Mouse (Mus musculus): ENCODE results near the gene Sept12. TPM values are rescaled to one million over a fixed set of nuclear protein-coding genes. Genes with fewer than 3 reads are reported as not detected.

The Sept12 gene
- not detected in 2 replicates for polyA plus RNA-seq (2012; rRNA removed)

DNA sequence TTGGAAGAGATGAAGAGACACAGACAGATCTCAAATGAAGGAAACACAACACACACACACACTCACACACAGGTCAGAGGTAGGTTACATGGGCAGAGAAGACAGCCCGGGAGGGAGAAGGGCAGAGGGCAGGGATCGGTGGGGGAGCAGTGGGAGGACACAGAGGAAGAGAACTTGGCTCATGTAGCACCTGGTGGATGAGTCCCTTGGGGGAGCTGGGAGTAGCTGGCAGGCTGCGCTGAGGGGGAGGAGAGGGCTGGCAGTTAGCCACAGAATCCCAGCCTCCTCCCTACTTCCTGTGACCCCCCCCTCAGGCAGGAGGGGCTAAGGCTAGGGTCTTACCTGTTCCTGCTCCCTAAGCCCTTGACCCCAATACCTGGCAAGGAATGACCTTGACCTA, at the start of gene Sept12:
Gene Sept12 (minus strand): TSS at position 300 of the 400 bp plus-strand sequence.
- DNase-seq (ENCODE audit: low read depth in 1 of 2, low spot score in 2 of 2) = no peak
- Histone ChIP-seq H3K27me3 (ENCODE audit: control insufficient read depth, insufficient read depth, low read length) (no peaks in the 10 kb centered on the region), H3K36me3 (ENCODE audit: control insufficient read depth, insufficient read depth, low read length) (no peaks in the 10 kb centered on the region), H3K27ac (ENCODE audit: insufficient read depth, low read length) (no peak within 1 kb of the TSS), H3K4me3 (ENCODE audit: extremely low read depth, insufficient read depth, insufficient read length) (no peak within 1 kb of the TSS), H3K4me1 (ENCODE audit: control insufficient read depth, insufficient read depth, insufficient read length) (no peaks in the 10 kb centered on the region)
- TF ChIP-seq POLR2A (IDR thresholded peaks at IDR 0.05; ENCODE audit: low read depth, low read length) (no peak), CTCF (IDR thresholded peaks at IDR 0.05; ENCODE audit: extremely low read depth, insufficient read depth, insufficient read length, insufficient replicate concordance) (no peak)
- WGBS = 21% methylated on average over 3 of the region's 3 CpGs

DNA sequence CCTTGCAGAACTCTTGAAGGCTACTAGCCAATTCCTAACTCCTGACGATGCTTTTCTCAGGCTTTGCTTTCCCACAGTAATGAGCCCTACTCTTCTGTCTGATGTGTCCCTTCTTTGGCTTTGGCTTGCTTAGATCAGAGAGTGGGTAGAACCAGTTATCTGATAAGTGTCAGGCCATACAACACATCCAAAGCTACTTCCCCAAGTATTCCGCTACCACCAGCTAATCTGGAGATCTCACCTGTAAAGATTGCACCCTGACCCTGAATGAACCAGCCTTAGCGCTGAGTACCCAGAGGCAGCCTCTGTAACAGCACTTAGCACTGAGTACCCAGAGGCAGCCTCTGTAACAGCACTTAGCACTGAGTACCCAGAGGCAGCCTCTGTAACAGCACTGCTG, 47.7 kb upstream of the Sept12 start:
- Histone ChIP-seq H3K27ac (ENCODE audit: insufficient read depth, low read length) (no peak overlapping the region), H3K27me3 (ENCODE audit: control insufficient read depth, insufficient read depth, low read length) (no peaks in the 10 kb centered on the region), H3K4me3 (ENCODE audit: extremely low read depth, insufficient read depth, insufficient read length) (no peak overlapping the region), H3K36me3 (ENCODE audit: control insufficient read depth, insufficient read depth, low read length) (peaks cover 31% of the 10 kb centered on the region), H3K4me1 (ENCODE audit: control insufficient read depth, insufficient read depth, insufficient read length) (peaks cover 3% of the 10 kb centered on the region; the same call in 1 of the 2 replicates)
- DNase-seq (ENCODE audit: low read depth in 1 of 2, low spot score in 2 of 2) = no peak
- 94% methylated on average over 3 of the region's 3 CpGs for WGBS
- no peak for TF ChIP-seq POLR2A (IDR thresholded peaks at IDR 0.05; ENCODE audit: low read depth, low read length)
- TF ChIP-seq CTCF (IDR thresholded peaks at IDR 0.05; ENCODE audit: extremely low read depth, insufficient read depth, insufficient read length, insufficient replicate concordance) = no peak

DNA sequence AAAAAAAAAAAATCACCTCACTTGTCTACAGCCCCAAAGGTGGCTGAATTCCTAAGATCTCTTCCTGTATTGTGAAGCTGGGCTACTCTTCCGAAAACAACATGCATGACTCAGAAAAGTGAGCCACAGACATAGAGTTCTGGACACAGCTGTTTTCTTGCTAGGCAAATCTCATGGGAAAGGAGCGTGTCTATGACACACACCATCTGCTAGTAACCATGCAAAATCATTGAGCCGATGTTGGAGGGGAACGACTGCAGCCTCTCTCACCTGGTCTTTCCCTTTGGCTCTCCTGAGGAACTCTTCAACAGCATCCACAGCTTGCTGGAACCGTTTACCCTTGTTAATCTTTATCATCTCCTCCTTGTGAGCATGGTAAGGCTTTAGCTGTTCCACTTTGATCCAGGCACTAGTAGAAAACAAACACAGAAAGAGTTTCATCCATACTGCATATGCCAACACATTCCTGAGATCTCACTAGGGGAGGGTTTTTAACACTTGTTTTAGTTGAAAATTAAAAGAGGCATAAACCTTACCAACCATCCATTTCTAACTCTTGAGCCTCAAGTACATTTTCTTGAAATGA, 39.1 kb upstream of the Sept12 start:
- H3K36me3 ChIP-seq (ENCODE audit: control insufficient read depth, insufficient read depth, low read length) = peaks cover 56% of the 10 kb centered on the region
- no peak for DNase-seq (ENCODE audit: low read depth in 1 of 2, low spot score in 2 of 2)
- 87% methylated on average over 5 of the region's 5 CpGs for WGBS

DNA sequence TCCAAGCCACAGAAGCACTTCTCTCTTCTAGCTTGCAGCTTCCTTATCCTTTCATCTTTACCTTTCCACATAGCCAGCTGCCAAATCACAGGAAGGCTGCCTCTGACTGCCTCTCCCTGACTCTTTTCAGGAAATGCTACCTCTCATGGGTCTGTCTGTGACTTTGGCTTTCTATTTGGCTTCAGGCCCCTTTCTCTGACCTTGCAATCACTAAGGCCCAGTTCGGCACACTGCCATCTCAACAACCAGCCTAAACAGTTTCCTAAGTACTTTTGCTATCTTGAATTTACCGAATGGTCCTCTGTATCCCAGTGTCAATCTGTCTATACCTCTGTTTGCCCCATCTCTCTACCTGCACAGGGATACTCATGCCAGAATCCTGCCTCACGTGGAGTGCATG, 37.9 kb upstream of the Sept12 start:
- peaks cover 61% of the 10 kb centered on the region for H3K36me3 ChIP-seq (ENCODE audit: control insufficient read depth, insufficient read depth, low read length)

More for the DNA sequence above, 39.1 kb upstream of the Sept12 start:
- no peak overlapping the region for H3K27ac ChIP-seq (ENCODE audit: insufficient read depth, low read length)
- H3K4me3 ChIP-seq (ENCODE audit: extremely low read depth, insufficient read depth, insufficient read length) = no peak overlapping the region
- no peaks in the 10 kb centered on the region for H3K4me1 ChIP-seq (ENCODE audit: control insufficient read depth, insufficient read depth, insufficient read length)
- no peaks in the 10 kb centered on the region for H3K27me3 ChIP-seq (ENCODE audit: control insufficient read depth, insufficient read depth, low read length)
- no peak for TF ChIP-seq POLR2A (IDR thresholded peaks at IDR 0.05; ENCODE audit: low read depth, low read length)

DNA sequence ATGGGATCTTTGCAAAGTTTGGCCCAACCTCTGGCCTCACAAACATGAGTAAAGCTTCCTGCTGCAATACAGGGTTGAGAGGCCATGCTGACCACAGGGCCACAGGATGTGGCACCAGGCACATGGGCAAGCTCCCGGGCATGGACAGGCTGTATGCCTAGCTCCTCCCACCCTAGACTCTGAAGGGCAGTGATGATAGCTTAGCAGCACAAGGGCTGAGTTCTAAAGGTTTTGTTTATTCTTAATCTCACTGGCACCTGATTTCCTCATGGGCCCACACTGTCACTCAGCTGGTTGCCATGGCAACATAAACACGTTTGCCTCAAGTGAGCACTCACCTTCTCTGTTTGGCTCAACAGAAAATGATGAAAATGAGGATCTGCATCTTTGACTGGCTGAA, 32.2 kb upstream of the Sept12 start:
- TF ChIP-seq CTCF (IDR thresholded peaks at IDR 0.05; ENCODE audit: extremely low read depth, insufficient read depth, insufficient read length, insufficient replicate concordance) = no peak
- no peak for TF ChIP-seq POLR2A (IDR thresholded peaks at IDR 0.05; ENCODE audit: low read depth, low read length)
- WGBS = 54% methylated on average over 2 of the region's 2 CpGs
- Histone ChIP-seq H3K27me3 (ENCODE audit: control insufficient read depth, insufficient read depth, low read length) (no peaks in the 10 kb centered on the region), H3K27ac (ENCODE audit: insufficient read depth, low read length) (no peak overlapping the region), H3K4me1 (ENCODE audit: control insufficient read depth, insufficient read depth, insufficient read length) (no peaks in the 10 kb centered on the region), H3K36me3 (ENCODE audit: control insufficient read depth, insufficient read depth, low read length) (peaks cover 58% of the 10 kb centered on the region), H3K4me3 (ENCODE audit: extremely low read depth, insufficient read depth, insufficient read length) (no peak overlapping the region)
- DNase-seq (ENCODE audit: low read depth in 1 of 2, low spot score in 2 of 2) = no peak

More for the DNA sequence above, 37.9 kb upstream of the Sept12 start:
- WGBS = 86% methylated on average over 3 of the region's 3 CpGs
- Histone ChIP-seq H3K4me1 (ENCODE audit: control insufficient read depth, insufficient read depth, insufficient read length) (no peaks in the 10 kb centered on the region), H3K27ac (ENCODE audit: insufficient read depth, low read length) (no peak overlapping the region), H3K27me3 (ENCODE audit: control insufficient read depth, insufficient read depth, low read length) (no peaks in the 10 kb centered on the region), H3K4me3 (ENCODE audit: extremely low read depth, insufficient read depth, insufficient read length) (no peak overlapping the region)
- TF ChIP-seq POLR2A (IDR thresholded peaks at IDR 0.05; ENCODE audit: low read depth, low read length) (no peak), CTCF (IDR thresholded peaks at IDR 0.05; ENCODE audit: extremely low read depth, insufficient read depth, insufficient read length, insufficient replicate concordance) (no peak)
- no peak for DNase-seq (ENCODE audit: low read depth in 1 of 2, low spot score in 2 of 2)

DNA sequence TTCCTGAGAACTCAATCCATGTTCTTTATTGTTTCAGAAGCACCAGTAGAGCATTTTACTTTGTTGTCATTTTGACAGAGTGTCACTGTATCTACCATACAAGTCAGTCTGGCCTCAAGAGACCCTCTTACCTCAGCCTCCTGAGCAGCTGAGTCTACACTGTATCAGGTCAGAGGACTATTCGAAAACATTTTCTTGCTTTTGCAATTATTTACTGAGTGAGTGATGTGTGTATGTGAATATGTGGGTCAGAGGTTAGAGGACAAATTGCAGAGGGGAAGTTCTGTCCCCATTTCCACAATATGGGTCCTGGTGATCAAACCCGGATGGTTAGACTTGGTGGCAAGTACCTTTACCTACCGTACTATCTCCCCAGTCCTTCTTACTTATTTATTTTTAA, 26.4 kb upstream of the Sept12 start:
- Histone ChIP-seq H3K4me3 (ENCODE audit: extremely low read depth, insufficient read depth, insufficient read length) (no peak overlapping the region), H3K36me3 (ENCODE audit: control insufficient read depth, insufficient read depth, low read length) (peaks cover 60% of the 10 kb centered on the region)
- DNase-seq (ENCODE audit: low read depth in 1 of 2, low spot score in 2 of 2) = no peak

DNA sequence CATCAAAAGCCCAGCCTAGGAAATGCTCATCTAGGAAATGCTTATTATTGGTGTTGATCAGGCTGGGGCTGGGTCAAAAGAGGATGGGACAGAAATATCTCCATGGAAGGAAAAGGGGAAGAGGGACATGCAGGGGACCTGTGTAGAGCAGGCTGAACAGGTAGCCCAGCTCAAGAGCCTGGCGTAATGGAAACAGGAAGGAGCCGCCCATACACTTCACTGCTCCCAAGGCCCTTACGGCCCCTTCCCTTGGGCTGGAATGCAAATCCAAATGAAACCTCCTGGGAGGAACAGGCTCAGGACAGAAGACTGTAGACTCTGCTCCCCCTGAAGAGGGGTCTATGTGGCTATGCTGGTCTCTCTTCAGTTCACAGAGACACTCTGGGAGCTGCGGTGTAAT, 16.9 kb upstream of the Sept12 start:
- peaks cover 20% of the 10 kb centered on the region for H3K36me3 ChIP-seq (ENCODE audit: control insufficient read depth, insufficient read depth, low read length)
- TF ChIP-seq CTCF (IDR thresholded peaks at IDR 0.05; ENCODE audit: extremely low read depth, insufficient read depth, insufficient read length, insufficient replicate concordance) = no peak
- H3K4me3 ChIP-seq (ENCODE audit: extremely low read depth, insufficient read depth, insufficient read length) = no peak overlapping the region
- H3K27ac ChIP-seq (ENCODE audit: insufficient read depth, low read length) = no peak overlapping the region
- H3K4me1 ChIP-seq (ENCODE audit: control insufficient read depth, insufficient read depth, insufficient read length) = peaks cover 16% of the 10 kb centered on the region
- WGBS = 86% methylated on average over 4 of the region's 4 CpGs
- no peaks in the 10 kb centered on the region for H3K27me3 ChIP-seq (ENCODE audit: control insufficient read depth, insufficient read depth, low read length)
- DNase-seq (ENCODE audit: low read depth in 1 of 2, low spot score in 2 of 2) = no peak

More for the DNA sequence above, 26.4 kb upstream of the Sept12 start:
- WGBS = 92% methylated on average over 3 of the region's 3 CpGs
- H3K27me3 ChIP-seq (ENCODE audit: control insufficient read depth, insufficient read depth, low read length) = no peaks in the 10 kb centered on the region
- no peaks in the 10 kb centered on the region for H3K4me1 ChIP-seq (ENCODE audit: control insufficient read depth, insufficient read depth, insufficient read length)
- TF ChIP-seq POLR2A (IDR thresholded peaks at IDR 0.05; ENCODE audit: low read depth, low read length) (no peak), CTCF (IDR thresholded peaks at IDR 0.05; ENCODE audit: extremely low read depth, insufficient read depth, insufficient read length, insufficient replicate concordance) (no peak)
- no peak overlapping the region for H3K27ac ChIP-seq (ENCODE audit: insufficient read depth, low read length)
